Mouse (Mus musculus) brown adipose tissue, adult 24 weeks (tissue): ENCODE data around the gene Irgm1. TPM values are rescaled to one million over a fixed set of nuclear protein-coding genes. Genes with fewer than 3 reads are reported as not detected.

Source experiments
- H3K27ac ChIP-seq: fragments of 200-500 bp; replicated peaks from 2 replicates; pipeline ENCODE4 v1.5.1; 2012; ENCODE audit warnings: low read depth, mild to moderate bottlenecking, low read length
- H3K4me1 ChIP-seq: fragments of 200-500 bp; 2 replicates; pipeline ENCODE4 v1.6.1; 2012; ENCODE audit warnings: low read length, mixed read lengths; ENCODE audit not compliant: control insufficient read depth, insufficient read depth, insufficient read length
- H3K4me3 ChIP-seq: fragments of 200-500 bp; 2 replicates; pipeline ENCODE4 v1.5.1; 2012; ENCODE audit warnings: low read depth, mild to moderate bottlenecking, low read length, moderate library complexity; ENCODE audit not compliant: insufficient read depth
- polyA plus RNA-seq: library from polyadenylated mRNA; stranded (reverse); fragments of >200 nt; gene quantifications from 2 replicates; pipeline ENCODE4 v1.2.4, GENCODE M21; 2012; ENCODE audit not compliant: missing spikeins, insufficient read depth, insufficient read length

Irgm1 gene
- polyA plus RNA-seq, 1 experiment: 9.2 TPM

GRCm38 (mm10) chr11:48815851-48816250 is 55.6 kb downstream of the Irgm1 start:
- peaks cover 7% of the 10 kb centered on the region for H3K4me1 ChIP-seq
- H3K4me3 ChIP-seq: peak overlapping the region; percentile 73
- peak overlapping the region; percentile 64; the same call in 1 of the 2 replicates for H3K27ac ChIP-seq

GRCm38 (mm10) chr11:48813782-48814181 is 57.7 kb downstream of the Irgm1 start:
- Histone ChIP-seq H3K4me1 (peaks cover 7% of the 10 kb centered on the region), H3K27ac (no peak overlapping the region), H3K4me3 (no peak overlapping the region)

Other genes with a start within 250 kb of the Irgm1 start
- 405 and 526 TPM in 2 replicates for gene Rack1, start 71.4 kb downstream of the Irgm1 start, polyA plus RNA-seq
- gene Trim41, start 54.3 kb downstream of the Irgm1 start, polyA plus RNA-seq: 14.0 and 15.5 TPM in 2 replicates
- 1.4 and 1.5 TPM in 2 replicates for gene Trim7, start 45.5 kb downstream of the Irgm1 start, polyA plus RNA-seq
- gene Gm12184, start 45.0 kb downstream of the Irgm1 start, polyA plus RNA-seq: 14.6 and 26.0 TPM in 2 replicates
- gene Gm5431, start 30.5 kb upstream of the Irgm1 start, polyA plus RNA-seq: not detected in 2 replicates
- gene Psme2b, start 74.5 kb upstream of the Irgm1 start, polyA plus RNA-seq: 4.5 and 23.2 TPM in 2 replicates
- gene Olfr56, start 107.2 kb upstream of the Irgm1 start, polyA plus RNA-seq: not detected in 2 replicates
- gene 9930111J21Rik1, start 107.7 kb upstream of the Irgm1 start, polyA plus RNA-seq: 1.2 TPM in 1 of 2 replicates, not detected in the other
- gene Gm12185, start 120.5 kb upstream of the Irgm1 start, polyA plus RNA-seq: not detected in 2 replicates
- gene Tgtp1, start 122.5 kb upstream of the Irgm1 start, polyA plus RNA-seq: 7.6 and 16.9 TPM in 2 replicates
- 1.8 and 4.0 TPM in 2 replicates for gene 9930111J21Rik2, start 179.6 kb upstream of the Irgm1 start, polyA plus RNA-seq
- gene Tgtp2, start 192.5 kb upstream of the Irgm1 start, polyA plus RNA-seq: 19.9 and 29.5 TPM in 2 replicates
- gene Ifi47, start 204.9 kb upstream of the Irgm1 start, polyA plus RNA-seq: 2.9 and 4.6 TPM in 2 replicates
- 0.38 TPM in 1 of 2 replicates, not detected in the other for gene Olfr1396, start 243.2 kb upstream of the Irgm1 start, polyA plus RNA-seq